Mouse (Mus musculus): ENCODE results near the gene Vmn1r1. TPM values are rescaled to one million over a fixed set of nuclear protein-coding genes. Genes with fewer than 3 reads are reported as not detected.

The Vmn1r1 gene
- total RNA-seq, 2 experiments from 2014 or later, result not detected

Other genes with a start within 250 kb of the Vmn1r1 start
- gene Enah, start 144.5 kb downstream of the Vmn1r1 start, total RNA-seq (2021), result 100 to 1,000 TPM; 183 to 190 TPM
- 10 to 100 TPM; 71.7 to 73.8 TPM for gene Srp9, start 39.7 kb downstream of the Vmn1r1 start, total RNA-seq (2021)
- 10 to 100 TPM; 68.8 to 68.9 TPM for gene Degs1, start 118.3 kb upstream of the Vmn1r1 start, total RNA-seq (2021)
- gene Fbxo28, start 177.1 kb upstream of the Vmn1r1 start, total RNA-seq (2021), result 10 to 100 TPM; 51.8 to 51.9 TPM
- gene Trp53bp2, start 244.7 kb upstream of the Vmn1r1 start, total RNA-seq (2021), result 10 to 100 TPM; 32.0 to 38.2 TPM

Data from layer of hippocampus, adult 18-20 months (tissue).